Mouse (Mus musculus): Measurements from ENCODE around the gene Rhoq. TPM values are rescaled to one million over a fixed set of nuclear protein-coding genes. Genes with fewer than 3 reads are reported as not detected.
A peak's percentile ranks its signal among the peaks of the same experiment; 100 is the strongest.

Gene Rhoq
- 8.8 and 10.8 TPM in 2 replicates for polyA plus RNA-seq (2016; fragmentation: Nextera tagmentation; extraction: Ambion mirVana)

- peaks cover 28% of the 10 kb centered on the region for H3K4me1 ChIP-seq
- WGBS = under 1% methylated on average over 56 of the region's 86 CpGs
- H3K27ac ChIP-seq = peak within 1 kb of the TSS; percentile 73
- no peaks in the 10 kb centered on the region for H3K9me3 ChIP-seq
- H3K36me3 ChIP-seq (replicated peaks) = 0 out of 2 replicates have a peak, but pooled peaks cover 4% of the 10 kb centered on the region
- ATAC-seq (ENCODE audit: low FRiP score) = peak; percentile 92
- H3K9ac ChIP-seq = peak within 1 kb of the TSS; percentile 83
- peak within 1 kb of the TSS; percentile 89 for H3K4me2 ChIP-seq
- H3K4me3 ChIP-seq (replicated peaks) = peak within 1 kb of the TSS; percentile 87
- H3K27me3 ChIP-seq = no peaks in the 10 kb centered on the region
These were observed at the start of gene Rhoq for GRCm38 (mm10) chr17:86962894-86963585. Gene Rhoq, plus strand, starts transcription at chr17:86963082.

- no peaks in the 10 kb centered on the region for H3K4me1 ChIP-seq
- no peak overlapping the region for H3K27ac ChIP-seq
- no peak overlapping the region for H3K9ac ChIP-seq
- H3K27me3 ChIP-seq = 0 out of 2 replicates have a peak, but pooled peaks cover 4% of the 10 kb centered on the region
- H3K4me3 ChIP-seq (replicated peaks) = no peak overlapping the region
- H3K9me3 ChIP-seq = no peaks in the 10 kb centered on the region
- H3K4me2 ChIP-seq = no peak overlapping the region
- no peak for ATAC-seq (ENCODE audit: low FRiP score)
- 84% methylated on average over 4 of the region's 4 CpGs for WGBS
- H3K36me3 ChIP-seq (replicated peaks) = no peaks in the 10 kb centered on the region
These were observed 47.3 kb upstream of the Rhoq start for GRCm38 (mm10) chr17:86915540-86915939.

- Histone ChIP-seq H3K4me1 (no peaks in the 10 kb centered on the region), H3K27me3 (0 out of 2 replicates have a peak, but pooled peaks cover 4% of the 10 kb centered on the region), H3K4me3 (replicated peaks) (no peak within 1 kb of the TSS), H3K27ac (no peak within 1 kb of the TSS), H3K9me3 (no peaks in the 10 kb centered on the region), H3K4me2 (no peak within 1 kb of the TSS), H3K36me3 (replicated peaks) (no peaks in the 10 kb centered on the region), H3K9ac (no peak within 1 kb of the TSS)
- no peak for ATAC-seq (ENCODE audit: low FRiP score)
- 92% methylated on average over 10 of the region's 10 CpGs for WGBS
These were observed 45.8 kb upstream of the Rhoq start, which contains the start of gene Tmem247 for GRCm38 (mm10) chr17:86917048-86917447. Gene Tmem247, plus strand, starts transcription at chr17:86917348.

- H3K27me3 ChIP-seq = no peaks in the 10 kb centered on the region
- WGBS = 78% methylated on average over 6 of the region's 6 CpGs
These were observed 44.1 kb upstream of the Rhoq start for GRCm38 (mm10) chr17:86918786-86919185.

GRCm38 (mm10) chr17:86919729-86920128, 43.2 kb upstream of the Rhoq start:
- ATAC-seq (ENCODE audit: low FRiP score) = no peak
- no peaks in the 10 kb centered on the region for H3K9me3 ChIP-seq
- no peaks in the 10 kb centered on the region for H3K36me3 ChIP-seq (replicated peaks)
- H3K27ac ChIP-seq = no peak overlapping the region
- WGBS = 92% methylated on average over 11 of the region's 11 CpGs
- no peak overlapping the region for H3K9ac ChIP-seq
- H3K4me1 ChIP-seq = peaks cover 1% of the 10 kb centered on the region; the same call in 1 of the 2 replicates
- H3K4me3 ChIP-seq (replicated peaks) = no peak overlapping the region
- H3K27me3 ChIP-seq = no peaks in the 10 kb centered on the region
- no peak overlapping the region for H3K4me2 ChIP-seq

More at GRCm38 (mm10) chr17:86918786-86919185, 44.1 kb upstream of the Rhoq start:
- Histone ChIP-seq H3K27ac (no peak overlapping the region), H3K9me3 (no peaks in the 10 kb centered on the region), H3K4me2 (no peak overlapping the region), H3K4me1 (no peaks in the 10 kb centered on the region; the same call in 1 of the 2 replicates), H3K9ac (no peak overlapping the region), H3K36me3 (replicated peaks) (no peaks in the 10 kb centered on the region), H3K4me3 (replicated peaks) (no peak overlapping the region)
- ATAC-seq (ENCODE audit: low FRiP score) = no peak

- Histone ChIP-seq H3K4me1 (peaks cover 3% of the 10 kb centered on the region; the same call in 1 of the 2 replicates), H3K9ac (no peak overlapping the region), H3K4me3 (replicated peaks) (no peak overlapping the region), H3K27me3 (no peaks in the 10 kb centered on the region), H3K27ac (no peak overlapping the region), H3K9me3 (peaks cover 8% of the 10 kb centered on the region; the same call in 1 of the 2 replicates), H3K4me2 (no peak overlapping the region), H3K36me3 (replicated peaks) (no peaks in the 10 kb centered on the region)
- ATAC-seq (ENCODE audit: low FRiP score) = no peak
- WGBS = 81% methylated on average over 3 of the region's 3 CpGs
These were observed 38.2 kb upstream of the Rhoq start for GRCm38 (mm10) chr17:86924679-86925078.

- H3K9me3 ChIP-seq = peaks cover 8% of the 10 kb centered on the region; the same call in 1 of the 2 replicates
- H3K27ac ChIP-seq = no peak overlapping the region
- no peak overlapping the region for H3K4me2 ChIP-seq
- WGBS = 95% methylated on average over 3 of the region's 3 CpGs
- no peaks in the 10 kb centered on the region for H3K27me3 ChIP-seq
- no peaks in the 10 kb centered on the region for H3K36me3 ChIP-seq (replicated peaks)
- ATAC-seq (ENCODE audit: low FRiP score) = no peak
- H3K4me3 ChIP-seq (replicated peaks) = no peak overlapping the region
- no peak overlapping the region for H3K9ac ChIP-seq
- H3K4me1 ChIP-seq = peaks cover 6% of the 10 kb centered on the region; the same call in 1 of the 2 replicates
These were observed 36.0 kb upstream of the Rhoq start for GRCm38 (mm10) chr17:86926836-86927235.

GRCm38 (mm10) chr17:86929355-86929754, 33.5 kb upstream of the Rhoq start:
- ATAC-seq (ENCODE audit: low FRiP score) = no peak
- peaks cover 5% of the 10 kb centered on the region for H3K27me3 ChIP-seq
- WGBS = 86% methylated on average over 5 of the region's 6 CpGs
- no peak overlapping the region for H3K4me3 ChIP-seq (replicated peaks)
- H3K27ac ChIP-seq = no peak overlapping the region
- peaks cover 8% of the 10 kb centered on the region; the same call in 1 of the 2 replicates for H3K9me3 ChIP-seq
- no peak overlapping the region for H3K4me2 ChIP-seq
- H3K9ac ChIP-seq = no peak overlapping the region
- H3K36me3 ChIP-seq (replicated peaks) = no peaks in the 10 kb centered on the region
- peaks cover 18% of the 10 kb centered on the region for H3K4me1 ChIP-seq

GRCm38 (mm10) chr17:86929981-86930380, 32.9 kb upstream of the Rhoq start:
- Histone ChIP-seq H3K9ac (no peak overlapping the region), H3K4me2 (no peak overlapping the region), H3K36me3 (replicated peaks) (no peaks in the 10 kb centered on the region), H3K4me1 (peaks cover 15% of the 10 kb centered on the region), H3K4me3 (replicated peaks) (no peak overlapping the region), H3K27ac (no peak overlapping the region), H3K9me3 (peaks cover 8% of the 10 kb centered on the region; the same call in 1 of the 2 replicates), H3K27me3 (peaks cover 9% of the 10 kb centered on the region)
- no peak for ATAC-seq (ENCODE audit: low FRiP score)

- peaks cover 19% of the 10 kb centered on the region for H3K27me3 ChIP-seq
- no peak overlapping the region for H3K27ac ChIP-seq
- 0 out of 2 replicates have a peak overlapping the region, but pooled peaks have one; percentile 4 for H3K4me2 ChIP-seq
- H3K9me3 ChIP-seq = no peaks in the 10 kb centered on the region
- WGBS = 36% methylated on average over 5 of the region's 5 CpGs
- H3K4me1 ChIP-seq = peaks cover 21% of the 10 kb centered on the region
- ATAC-seq (ENCODE audit: low FRiP score) = peak; percentile 50; the same call in 1 of the 2 replicates
- no peak overlapping the region for H3K4me3 ChIP-seq (replicated peaks)
- H3K36me3 ChIP-seq (replicated peaks) = no peaks in the 10 kb centered on the region
- no peak overlapping the region for H3K9ac ChIP-seq
These were observed 30.0 kb upstream of the Rhoq start for GRCm38 (mm10) chr17:86932896-86933295.

GRCm38 (mm10) chr17:86937064-86937463, 25.8 kb upstream of the Rhoq start:
- Histone ChIP-seq H3K9me3 (no peaks in the 10 kb centered on the region), H3K36me3 (replicated peaks) (no peaks in the 10 kb centered on the region), H3K4me1 (peaks cover 23% of the 10 kb centered on the region), H3K27me3 (peaks cover 24% of the 10 kb centered on the region), H3K9ac (0 out of 2 replicates have a peak overlapping the region, but pooled peaks have one; percentile 9), H3K4me2 (peak overlapping the region; percentile 61), H3K27ac (0 out of 2 replicates have a peak overlapping the region, but pooled peaks have one; percentile 53), H3K4me3 (replicated peaks) (no peak overlapping the region)
- 85% methylated on average over 2 of the region's 2 CpGs for WGBS
- no peak for ATAC-seq (ENCODE audit: low FRiP score)

- H3K27me3 ChIP-seq = peaks cover 24% of the 10 kb centered on the region
- peak overlapping the region; percentile 53; the same call in 1 of the 2 replicates for H3K27ac ChIP-seq
These were observed 25.3 kb upstream of the Rhoq start for GRCm38 (mm10) chr17:86937497-86938155.

More at GRCm38 (mm10) chr17:86937497-86938155, 25.3 kb upstream of the Rhoq start:
- Histone ChIP-seq H3K4me3 (replicated peaks) (peak overlapping the region; percentile 38), H3K9me3 (no peaks in the 10 kb centered on the region), H3K4me2 (peak overlapping the region; percentile 61), H3K4me1 (peaks cover 19% of the 10 kb centered on the region), H3K36me3 (replicated peaks) (no peaks in the 10 kb centered on the region), H3K9ac (0 out of 2 replicates have a peak overlapping the region, but pooled peaks have one; percentile 9)
- ATAC-seq (ENCODE audit: low FRiP score) = peak; percentile 91
- WGBS = 3% methylated on average over 20 of the region's 20 CpGs

Data from forebrain, embryonic 12.5 days (tissue).